Mouse (Mus musculus) CH12.LX (cell line): Measurements from ENCODE around the gene Gm42417. TPM values are rescaled to one million over a fixed set of nuclear protein-coding genes. Genes with fewer than 3 reads are reported as not detected.

Source experiments
- DNase-seq: peaks from one replicate; pipeline ENCODE4 v3.0.0-alpha.2; 2013; ENCODE audit errors: extremely low read depth
- H3K27ac ChIP-seq: 2 replicates; pipeline ENCODE4 v1.5.1; 2012; ENCODE audit warnings: low read depth, mild to moderate bottlenecking, control low read depth, moderate library complexity; ENCODE audit not compliant: insufficient read depth
- H3K27me3 ChIP-seq: replicated peaks from 2 replicates; pipeline ENCODE3; 2012; ENCODE audit warnings: inconsistent platforms
- H3K36me3 ChIP-seq, 2 experiments: replicated peaks in 1 of 2; 2 replicates each; pipeline versions ENCODE3 to v1.6.1; 2012; ENCODE audit warnings: inconsistent platforms in 1 of 2, low read length in 1 of 2, mild to moderate bottlenecking in 1 of 2, mixed read lengths in 1 of 2, moderate library complexity in 1 of 2; ENCODE audit not compliant: control insufficient read depth in 1 of 2, insufficient read depth in 1 of 2
- H3K4me1 ChIP-seq, 2 experiments: 2 replicates each; pipeline ENCODE4 v1.6.1; 2012; ENCODE audit warnings: inconsistent platforms in 1 of 2, moderate library complexity in 1 of 2; ENCODE audit not compliant: insufficient read depth in 2 of 2, control insufficient read depth in 1 of 2
- H3K4me2 ChIP-seq: 2 replicates; pipeline ENCODE4 v1.6.1; 2012; ENCODE audit warnings: low read depth, mild to moderate bottlenecking, control low read depth; ENCODE audit not compliant: poor library complexity, insufficient read depth, severe bottlenecking
- H3K4me3 ChIP-seq, 3 experiments: fragments of 150-350 bp in 1 of 3; sonication (generic) in 1 of 3; replicated peaks in 1 of 3; 2 replicates each; pipeline versions ENCODE3 to v1.5.1; 2011 to 2012; ENCODE audit warnings: low read depth in 2 of 3, low read length in 2 of 3, mild to moderate bottlenecking in 2 of 3, moderate library complexity in 2 of 3, control low read depth in 1 of 3, improper control_type of control experiment in 1 of 3, inconsistent platforms in 1 of 3, mixed read lengths in 1 of 3; ENCODE audit not compliant: poor library complexity in 1 of 3
- H3K79me2 ChIP-seq: replicated peaks from 2 replicates; pipeline ENCODE4 v1.6.1; 2012; ENCODE audit warnings: mild to moderate bottlenecking, moderate library complexity; ENCODE audit not compliant: control insufficient read depth, poor library complexity, insufficient read depth, severe bottlenecking; ENCODE audit errors: extremely low read depth
- H3K9ac ChIP-seq: 2 replicates; pipeline ENCODE4 v1.6.1; 2012; ENCODE audit warnings: low read depth, mild to moderate bottlenecking, control low read depth, moderate library complexity; ENCODE audit not compliant: insufficient read depth
- H3K9me3 ChIP-seq: replicated peaks from 2 replicates; pipeline ENCODE3; 2012; ENCODE audit warnings: low read length, inconsistent platforms, mixed read lengths
- BHLHE40 ChIP-seq: IDR thresholded peaks from 2 replicates; pipeline ENCODE4 v1.6.1; 2011; ENCODE audit warnings: mild to moderate bottlenecking, low read depth, low read length, improper control_type of control experiment
- CHD1 ChIP-seq: IDR thresholded peaks from 2 replicates; pipeline ENCODE4 v1.6.1; 2012; ENCODE audit warnings: low read depth, low read length, improper control_type of control experiment, inconsistent platforms
- CTCF ChIP-seq, 2 experiments: IDR thresholded peaks in 1 of 2; conservative IDR thresholded peaks in 1 of 2; 2 replicates each; pipeline ENCODE4 v1.5.1; 2011 to 2012; ENCODE audit warnings: low read depth in 2 of 2, low read length in 2 of 2, improper control_type of control experiment in 1 of 2, inconsistent platforms in 1 of 2, mild to moderate bottlenecking in 1 of 2, moderate library complexity in 1 of 2
- ETS1 ChIP-seq: conservative IDR thresholded peaks from 2 replicates; pipeline ENCODE4 v1.6.1; 2012; ENCODE audit warnings: low read depth, mild to moderate bottlenecking, inconsistent platforms, low read length, improper control_type of control experiment, moderate library complexity
- GABPA ChIP-seq: IDR thresholded peaks from 2 replicates; pipeline ENCODE4 v1.6.1; 2012; ENCODE audit warnings: low read depth, low read length, improper control_type of control experiment, inconsistent platforms; ENCODE audit not compliant: insufficient replicate concordance
- HCFC1 ChIP-seq: IDR thresholded peaks from 2 replicates; pipeline ENCODE4 v1.6.1; 2012; ENCODE audit warnings: low read depth, mild to moderate bottlenecking, inconsistent platforms, low read length, improper control_type of control experiment
- IRF4 ChIP-seq: IDR thresholded peaks from 2 replicates; pipeline ENCODE4 v1.6.1; 2014; ENCODE audit warnings: low read depth, mild to moderate bottlenecking, inconsistent platforms, low read length, improper control_type of control experiment
- JUND ChIP-seq: conservative IDR thresholded peaks from 2 replicates; pipeline ENCODE4 v1.6.1; 2011; ENCODE audit warnings: low read depth, low read length, improper control_type of control experiment
- MAFK ChIP-seq: IDR thresholded peaks from 2 replicates; pipeline ENCODE4 v1.6.1; 2011; ENCODE audit warnings: low read length, improper control_type of control experiment; ENCODE audit not compliant: insufficient replicate concordance
- MAX ChIP-seq: IDR thresholded peaks from 2 replicates; pipeline ENCODE4 v1.6.1; 2011; ENCODE audit warnings: low read length, improper control_type of control experiment
- MAZ ChIP-seq: IDR thresholded peaks from 2 replicates; pipeline ENCODE4 v1.6.1; 2012; ENCODE audit warnings: low read depth, mild to moderate bottlenecking, inconsistent platforms, low read length, improper control_type of control experiment, moderate library complexity
- MXI1 ChIP-seq: IDR thresholded peaks from 2 replicates; pipeline ENCODE4 v1.6.1; 2011; ENCODE audit warnings: mild to moderate bottlenecking, low read depth, low read length, improper control_type of control experiment
- MYC ChIP-seq: IDR thresholded peaks from 2 replicates; pipeline ENCODE4 v1.6.1; 2011; ENCODE audit warnings: low read depth, mild to moderate bottlenecking, improper control_type of control experiment, low read length
- PAX5 ChIP-seq: IDR thresholded peaks from 2 replicates; pipeline ENCODE4 v1.6.1; 2012; ENCODE audit warnings: low read length, inconsistent platforms, mixed read lengths
- POLR2AphosphoS2 ChIP-seq: IDR thresholded peaks from 2 replicates; pipeline ENCODE4 v1.6.1; 2011; ENCODE audit warnings: low read depth, low read length, improper control_type of control experiment
- RAD21 ChIP-seq: IDR thresholded peaks from 2 replicates; pipeline ENCODE4 v1.6.1; 2011; ENCODE audit warnings: low read depth, mild to moderate bottlenecking, low read length, improper control_type of control experiment, moderate library complexity
- SIN3A ChIP-seq: IDR thresholded peaks from 2 replicates; pipeline ENCODE4 v1.6.1; 2012; ENCODE audit warnings: low read length, improper control_type of control experiment, inconsistent platforms
- SMC3 ChIP-seq: IDR thresholded peaks from 2 replicates; pipeline ENCODE4 v1.6.1; 2011; ENCODE audit warnings: low read depth, low read length, improper control_type of control experiment
- TCF12 ChIP-seq: IDR thresholded peaks from 2 replicates; pipeline ENCODE4 v1.6.1; 2014; ENCODE audit warnings: low read depth, mild to moderate bottlenecking, inconsistent platforms, low read length, improper control_type of control experiment
- USF1 ChIP-seq: IDR thresholded peaks from 2 replicates; pipeline ENCODE4 v1.6.1; 2014; ENCODE audit warnings: low read depth, mild to moderate bottlenecking, inconsistent platforms, low read length, improper control_type of control experiment
- ZKSCAN1 ChIP-seq: IDR thresholded peaks from 2 replicates; pipeline ENCODE4 v1.6.1; 2012; ENCODE audit warnings: low read depth, inconsistent platforms, low read length, improper control_type of control experiment, borderline replicate concordance
- ZMIZ1 ChIP-seq: IDR thresholded peaks from 2 replicates; pipeline ENCODE4 v1.6.1; 2012; ENCODE audit warnings: low read depth, mild to moderate bottlenecking, inconsistent platforms, low read length, improper control_type of control experiment
- ZNF384 ChIP-seq: IDR thresholded peaks from 2 replicates; pipeline ENCODE4 v1.6.1; 2012; ENCODE audit warnings: low read depth, low read length, improper control_type of control experiment, inconsistent platforms
- dilution Hi-C: fragments of 300-500 bp; cut with MboI; formaldehyde crosslinking; loops from 2 replicates; pipeline ENCODE4 v1.14.3; 2020; ENCODE audit warnings: low sequenced_read_pairs; ENCODE audit not compliant: extremely low pct_unique_long_range_greater_than_20kb, extremely low pct_ligation_motif_present
- in situ Hi-C: fragments of 300-500 bp; cut with MboI; formaldehyde crosslinking; loops from 3 replicates; pipeline ENCODE4 v1.14.3; 2019; ENCODE audit warnings: low sequenced_read_pairs, low pct_ligation_motif_present, low pct_unique_long_range_greater_than_20kb, mixed read lengths
- polyA plus RNA-seq: library from polyadenylated mRNA; unstranded; fragments of >175 nt; gene quantifications from 2 replicates; pipeline ENCODE4 v1.2.1, GENCODE M21; 2012; ENCODE audit warnings: low read depth; ENCODE audit not compliant: insufficient read length
- total RNA-seq, 2 experiments: library from RNA; depleted of rRNA; stranded (reverse); fragments of 300-350 nt in 1 of 2; fragments of >200 nt in 1 of 2; gene quantifications; 2 replicates each; pipeline ENCODE4 v1.2.3; 2012 to 2014

The Gm42417 gene
- total and polyA plus RNA-seq, 3 experiments = 0.08 to 3.9 TPM; not detected in 1

GRCm38 (mm10) chr1:36528351-36528750, 10.9 kb downstream of the Gm42417 start:
- Histone ChIP-seq H3K36me3 (peaks cover 59 to 76% of the 10 kb centered on the region in 2 experiments), H3K27me3 (no peaks in the 10 kb centered on the region), H3K79me2 (no peaks in the 10 kb centered on the region), H3K4me2 (no peak overlapping the region), H3K4me1 (no peaks in the 10 kb centered on the region), H3K27ac (no peak overlapping the region), H3K9ac (no peak overlapping the region)
- DNase-seq = no peak
- in situ Hi-C loops (no loop called here), dilution Hi-C loops (no loop called here)
- TF ChIP-seq ZMIZ1 (no peak), ZKSCAN1 (no peak), SMC3 (no peak), MAX (no peak)
- TF ChIP-seq, all 38 proteins: peak for 0
- Histone ChIP-seq H3K9me3 (no peaks in the 10 kb centered on the region), H3K4me3 (no peak overlapping the region)

- in situ Hi-C loops = no loop called here
- H3K36me3 ChIP-seq = peaks cover 53 to 76% of the 10 kb centered on the region in 2 experiments
- H3K27ac ChIP-seq = no peak overlapping the region
- H3K4me1 ChIP-seq = no peaks in the 10 kb centered on the region
- H3K79me2 ChIP-seq = no peaks in the 10 kb centered on the region
- DNase-seq = no peak
- no peak overlapping the region for H3K4me3 ChIP-seq
- no peak overlapping the region for H3K4me2 ChIP-seq
- TF ChIP-seq RAD21 (no peak), BHLHE40 (no peak), SIN3A (no peak), USF1 (no peak)
- dilution Hi-C loops = no loop called here
- no peaks in the 10 kb centered on the region for H3K9me3 ChIP-seq
- H3K27me3 ChIP-seq = no peaks in the 10 kb centered on the region
- H3K9ac ChIP-seq = no peak overlapping the region
Observed at GRCm38 (mm10) chr1:36526903-36527302, 12.3 kb downstream of the Gm42417 start.

- Histone ChIP-seq H3K27me3 (no peaks in the 10 kb centered on the region), H3K4me1 (no peaks in the 10 kb centered on the region), H3K9ac (no peak overlapping the region), H3K4me3 (no peak overlapping the region), H3K27ac (no peak overlapping the region), H3K4me2 (no peak overlapping the region), H3K79me2 (no peaks in the 10 kb centered on the region), H3K9me3 (no peaks in the 10 kb centered on the region), H3K36me3 (peaks cover 51 to 76% of the 10 kb centered on the region in 2 experiments)
- DNase-seq = no peak
- TF ChIP-seq ETS1 = no peak
- no peak for TF ChIP-seq TCF12
- TF ChIP-seq SMC3 = no peak
- no peak for TF ChIP-seq MAZ
- TF ChIP-seq POLR2AphosphoS2 = no peak
- no peak for TF ChIP-seq IRF4
- no peak for TF ChIP-seq MYC
- TF ChIP-seq MAX = no peak
- TF ChIP-seq HCFC1 = no peak
- no peak for TF ChIP-seq BHLHE40
- TF ChIP-seq JUND = no peak
- TF ChIP-seq PAX5 = no peak
- no peak for TF ChIP-seq ZNF384
- TF ChIP-seq CHD1 = no peak
- no peak for TF ChIP-seq GABPA
- TF ChIP-seq MAFK = no peak
- TF ChIP-seq CTCF (conservative IDR thresholded peaks at IDR 0.05 in 1 of 2, IDR thresholded peaks at IDR 0.05 in 1 of 2; ENCODE audit: low read depth in 2 of 2, low read length in 2 of 2) = no peak
- TF ChIP-seq SIN3A = no peak
- TF ChIP-seq MXI1 = no peak
- dilution Hi-C loops = no loop called here
- in situ Hi-C loops = no loop called here
Observed at GRCm38 (mm10) chr1:36525774-36526173, 13.5 kb downstream of the Gm42417 start.
